Mouse (Mus musculus): ENCODE measurements around the gene Gm6205.
"Not testable (repeated sequence)": the region's sequence is repeated elsewhere in the genome, so short reads cannot be mapped to it uniquely, and the experiment has no call there.

Gene Gm6205

GRCm38 (mm10) chr5:94648082-94648481 lies at the start of gene Gm6205:
TSS of gene Gm6205 (plus strand) at chr5:94648382.
- DNase-seq (ENCODE audit: low spot score), result not testable (repeated sequence)

GRCm38 (mm10) chr5:94616242-94616641 lies 31.9 kb upstream of the Gm6205 start, which contains the start of gene Gm3147:
TSS of gene Gm3147 (minus strand) at chr5:94616342.
- not testable (repeated sequence) for DNase-seq (ENCODE audit: low spot score)

GRCm38 (mm10) chr5:94623679-94624078 lies 24.5 kb upstream of the Gm6205 start, which contains the start of gene Gm6509:
TSS of gene Gm6509 (plus strand) at chr5:94623979.
- DNase-seq (ENCODE audit: low spot score), result not testable (repeated sequence)

All from ovary, postnatal 10 days (tissue).